Mouse (Mus musculus) limb, embryonic 15.5 days (tissue): ENCODE data around the gene Cst7. TPM values are rescaled to one million over a fixed set of nuclear protein-coding genes. Genes with fewer than 3 reads are reported as not detected.

Source experiments
- ATAC-seq: fragments of 200-750 bp; cut with Nextera tagmentation; 2 replicates; pipeline ENCODE4 v1.8.0; 2017; ENCODE audit warnings: low read depth, moderate TSS enrichment; ENCODE audit not compliant: insufficient number of reproducible peaks, low FRiP score, low TSS enrichment
- H3K27ac ChIP-seq: fragments of 300-500 bp; sonication (generic); 2 replicates; pipeline ENCODE4 v1.5.1; 2015; ENCODE audit warnings: moderate library complexity, mild to moderate bottlenecking, inconsistent platforms
- H3K27me3 ChIP-seq: fragments of 300-500 bp; sonication (generic); 2 replicates; pipeline ENCODE4 v1.6.1; 2015; ENCODE audit warnings: inconsistent platforms
- H3K36me3 ChIP-seq: fragments of 300-500 bp; sonication (generic); 2 replicates; pipeline ENCODE4 v1.6.1; 2015; ENCODE audit warnings: inconsistent platforms
- H3K4me1 ChIP-seq: fragments of 300-500 bp; sonication (generic); 2 replicates; pipeline ENCODE4 v1.6.1; 2015; ENCODE audit warnings: inconsistent platforms
- H3K4me2 ChIP-seq: fragments of 300-500 bp; sonication (generic); 2 replicates; pipeline ENCODE4 v1.6.1; 2015; ENCODE audit warnings: mild to moderate bottlenecking, inconsistent platforms
- H3K4me3 ChIP-seq: fragments of 300-500 bp; sonication (generic); 2 replicates; pipeline ENCODE4 v1.5.1; 2015; ENCODE audit warnings: mild to moderate bottlenecking, inconsistent platforms
- H3K9ac ChIP-seq: fragments of 300-500 bp; sonication (generic); 2 replicates; pipeline ENCODE4 v1.6.1; 2015; ENCODE audit warnings: inconsistent platforms
- H3K9me3 ChIP-seq: fragments of 300-500 bp; sonication (generic); 2 replicates; pipeline ENCODE4 v1.6.1; 2016; ENCODE audit warnings: inconsistent platforms
- WGBS: fragments of 180-500 bp; shearing (Covaris S2); methylation state at CpG from one replicate; pipeline ENCODE4 v1.1.7; 2015; 5-methylcytosine and 5-hydroxymethylcytosine counted together
- polyA plus RNA-seq: library from polyadenylated mRNA; unstranded; fragments of >200 nt; fragmentation: Nextera tagmentation; extraction: Ambion mirVana; gene quantifications from 2 replicates; pipeline ENCODE4 v1.2.1, GENCODE M21; 2015

The Cst7 gene
- polyA plus RNA-seq, 1 experiment from 2014 or later: 4.3 TPM

DNA sequence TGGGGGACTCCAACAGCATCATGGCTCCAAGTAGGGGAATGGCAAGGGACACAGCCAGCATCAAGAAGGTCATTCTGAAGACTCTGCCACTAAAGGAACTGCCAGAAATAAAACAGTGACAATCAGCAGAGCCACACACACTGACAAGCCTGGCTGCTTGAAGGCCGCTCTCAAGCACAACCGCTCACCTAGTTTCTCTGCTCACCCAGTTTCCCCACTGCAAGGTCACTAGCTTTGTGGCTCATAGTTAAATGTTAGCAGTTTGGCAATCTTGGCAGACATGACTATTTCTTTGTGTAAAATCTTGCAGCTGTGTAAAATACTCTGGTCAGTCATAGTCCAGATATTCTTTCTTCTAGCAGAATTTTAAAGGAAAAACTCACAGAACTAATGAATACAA lies 30.0 kb downstream of the Cst7 start:
- WGBS: 96% methylated on average over 2 of the region's 2 CpGs
- Histone ChIP-seq H3K9me3 (no peaks in the 10 kb centered on the region), H3K4me1 (no peaks in the 10 kb centered on the region), H3K27ac (no peak overlapping the region), H3K36me3 (0 out of 2 replicates have a peak, but pooled peaks cover 6% of the 10 kb centered on the region), H3K4me3 (no peak overlapping the region), H3K27me3 (no peaks in the 10 kb centered on the region), H3K9ac (no peak overlapping the region), H3K4me2 (no peak overlapping the region)
- no peak for ATAC-seq

DNA sequence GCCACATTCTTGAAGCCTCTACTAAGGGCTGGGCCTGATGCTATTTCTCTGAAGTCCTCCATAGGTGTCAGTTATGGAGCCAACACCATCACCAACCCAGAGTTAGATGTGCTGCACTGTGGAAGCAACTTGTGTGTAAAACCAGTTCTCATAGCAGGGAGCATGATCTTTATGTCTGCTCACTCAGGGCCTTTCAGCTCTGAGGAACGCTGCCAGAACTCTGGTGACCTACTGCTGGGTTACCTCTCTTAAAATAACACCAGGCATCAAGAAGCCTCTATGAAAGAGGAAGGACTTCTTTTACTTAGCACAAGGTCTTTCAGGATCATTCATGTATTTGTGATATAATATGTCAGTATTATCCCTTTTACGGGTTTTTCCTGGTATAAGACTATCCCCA lies 32.0 kb downstream of the Cst7 start:
- no peaks in the 10 kb centered on the region for H3K27me3 ChIP-seq
- ATAC-seq: no peak
- WGBS: 87% methylated on average over 2 of the region's 2 CpGs
- H3K4me2 ChIP-seq: no peak overlapping the region
- no peak overlapping the region for H3K9ac ChIP-seq
- H3K9me3 ChIP-seq: no peaks in the 10 kb centered on the region
- H3K4me1 ChIP-seq: peaks cover 2% of the 10 kb centered on the region
- H3K27ac ChIP-seq: no peak overlapping the region
- H3K36me3 ChIP-seq: no peaks in the 10 kb centered on the region
- no peak overlapping the region for H3K4me3 ChIP-seq

DNA sequence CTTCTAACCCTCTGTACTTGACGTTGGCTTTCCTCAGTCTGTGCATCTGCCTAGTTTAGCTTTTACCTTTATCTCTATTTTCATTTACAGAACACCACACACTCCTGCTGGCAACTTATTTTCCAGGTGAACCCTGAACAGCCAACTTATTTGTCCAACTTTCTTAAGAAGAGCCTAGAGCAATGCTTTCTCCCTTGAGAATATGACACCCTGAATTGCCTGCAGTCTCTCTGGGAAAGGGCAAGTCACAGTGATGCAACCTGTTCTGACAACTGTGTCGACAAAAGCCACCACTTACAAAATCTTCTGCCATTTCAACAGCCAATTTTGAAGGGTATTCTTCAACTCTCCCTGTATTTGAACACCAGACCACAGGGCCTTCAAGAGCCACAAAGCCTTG lies 34.6 kb downstream of the Cst7 start:
- 77% methylated on average over 2 of the region's 2 CpGs for WGBS
- no peak overlapping the region for H3K4me3 ChIP-seq

DNA sequence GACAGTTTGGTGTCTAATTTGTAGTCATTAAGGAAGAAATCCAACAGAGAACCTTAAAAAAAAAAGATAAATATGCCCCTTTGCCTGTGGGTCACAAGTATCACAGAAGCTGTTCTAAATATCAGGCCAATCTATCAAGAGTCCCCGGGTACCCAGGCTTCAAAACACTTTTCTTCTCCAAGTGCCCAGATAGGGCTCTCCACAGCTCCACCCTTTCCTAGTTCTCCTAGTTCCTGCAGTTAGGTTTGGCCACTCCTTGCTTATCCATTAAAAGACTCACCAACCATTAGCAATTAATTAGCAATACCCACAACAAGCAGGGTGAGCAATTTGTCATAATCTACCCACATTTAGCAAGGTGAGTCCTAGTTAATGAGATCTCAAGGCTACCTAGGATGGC lies 36.9 kb downstream of the Cst7 start:
- Histone ChIP-seq H3K36me3 (no peaks in the 10 kb centered on the region), H3K4me1 (peaks cover 13% of the 10 kb centered on the region), H3K9ac (no peak overlapping the region), H3K4me2 (peak overlapping the region; percentile 87; the same call in 1 of the 2 replicates), H3K27ac (no peak overlapping the region), H3K9me3 (no peaks in the 10 kb centered on the region), H3K27me3 (no peaks in the 10 kb centered on the region), H3K4me3 (peak overlapping the region; percentile 95)
- 74% methylated on average over 1 of the region's 1 CpGs for WGBS
- no peak for ATAC-seq

More for the DNA sequence above, 34.6 kb downstream of the Cst7 start:
- H3K9ac ChIP-seq: no peak overlapping the region
- peaks cover 13% of the 10 kb centered on the region for H3K4me1 ChIP-seq
- no peaks in the 10 kb centered on the region for H3K36me3 ChIP-seq
- no peaks in the 10 kb centered on the region for H3K27me3 ChIP-seq
- no peak overlapping the region for H3K4me2 ChIP-seq
- ATAC-seq: no peak
- no peaks in the 10 kb centered on the region for H3K9me3 ChIP-seq
- H3K27ac ChIP-seq: no peak overlapping the region

DNA sequence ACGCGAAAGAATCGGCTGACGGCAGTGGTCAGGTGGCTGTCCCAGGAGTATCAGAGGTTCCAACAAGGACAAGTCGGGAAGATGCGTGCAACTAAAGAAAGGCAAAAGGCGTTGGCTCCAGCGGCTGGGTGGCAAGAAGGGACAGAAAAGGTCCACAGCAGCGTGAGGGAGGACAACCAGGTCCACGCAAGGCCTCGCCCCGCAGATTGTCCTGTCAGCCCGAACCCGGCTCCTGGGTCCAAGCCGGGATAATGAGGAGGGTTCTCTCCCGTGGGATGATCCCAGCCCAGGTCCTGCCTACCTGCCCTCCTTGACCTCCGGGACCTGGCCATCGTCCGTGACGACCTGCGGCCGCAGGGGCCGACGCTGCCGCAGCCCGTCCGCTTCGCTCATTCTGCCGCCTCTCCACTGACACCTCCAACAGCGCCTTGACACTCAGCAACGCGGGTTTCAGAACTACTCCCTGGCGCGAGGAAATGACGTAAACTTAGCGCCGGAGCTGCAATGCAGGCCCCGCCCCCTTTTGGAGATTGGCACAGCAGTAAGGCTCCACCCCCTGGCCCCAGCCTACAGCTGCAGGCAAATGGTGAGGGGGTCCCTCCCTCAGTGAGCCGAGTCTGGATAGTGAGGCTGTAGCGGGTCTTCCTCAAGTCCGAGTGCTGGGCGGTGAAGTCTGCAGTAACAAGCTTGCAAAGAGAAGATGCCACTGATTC lies 38.0 kb downstream of the Cst7 start, which contains the start of gene Apmap:
Gene Apmap (minus strand): TSS at position 481 of the 713 bp plus-strand sequence.
- H3K27ac ChIP-seq: peak within 1 kb of the TSS; percentile 75
- H3K27me3 ChIP-seq: no peaks in the 10 kb centered on the region
- peak within 1 kb of the TSS; percentile 82 for H3K9ac ChIP-seq
- peak within 1 kb of the TSS; percentile 95 for H3K4me3 ChIP-seq
- H3K36me3 ChIP-seq: no peaks in the 10 kb centered on the region
- ATAC-seq: peak; percentile 95
- no peaks in the 10 kb centered on the region for H3K9me3 ChIP-seq
- peak within 1 kb of the TSS; percentile 87 for H3K4me2 ChIP-seq
- H3K4me1 ChIP-seq: peaks cover 13% of the 10 kb centered on the region
- WGBS: under 1% methylated on average over 42 of the region's 42 CpGs

DNA sequence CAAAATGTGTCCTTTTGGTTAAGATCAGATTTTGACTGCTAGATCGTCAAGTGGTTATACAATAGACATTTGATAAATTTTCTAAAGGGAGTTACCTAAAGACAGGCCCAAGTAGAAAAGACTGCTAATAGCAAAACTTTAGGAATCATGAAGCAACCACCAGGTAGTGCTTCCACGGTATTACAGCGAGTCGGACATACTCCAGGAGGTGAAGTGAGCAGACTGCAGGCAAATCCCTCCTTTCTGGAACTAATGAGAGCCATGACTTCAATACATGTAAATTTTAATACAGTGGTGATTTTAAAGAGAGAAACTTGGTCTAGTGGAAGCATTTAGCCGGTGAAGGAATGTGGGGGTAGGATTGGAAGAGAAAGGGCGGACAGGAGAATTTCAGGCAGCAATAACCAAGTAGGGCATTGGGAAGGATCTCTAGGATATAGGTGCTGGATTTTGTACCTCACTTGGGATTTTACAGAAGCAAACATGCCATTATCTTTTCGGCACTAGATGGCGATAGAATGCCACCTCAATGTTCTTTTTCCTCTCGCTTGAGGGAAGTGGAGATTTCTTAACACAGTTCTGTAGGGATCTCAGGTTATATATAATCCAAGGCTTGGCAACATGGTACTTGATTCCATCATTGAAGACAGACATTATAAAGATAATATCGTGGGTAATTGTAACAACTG lies 38.8 kb downstream of the Cst7 start:
- H3K4me3 ChIP-seq: peak overlapping the region; percentile 95
- peak overlapping the region; percentile 75 for H3K27ac ChIP-seq
- H3K9me3 ChIP-seq: no peaks in the 10 kb centered on the region
- 1% methylated on average over 10 of the region's 10 CpGs for WGBS
- peaks cover 13% of the 10 kb centered on the region for H3K4me1 ChIP-seq
- peak overlapping the region; percentile 87 for H3K4me2 ChIP-seq
- H3K9ac ChIP-seq: peak overlapping the region; percentile 82
- H3K27me3 ChIP-seq: no peaks in the 10 kb centered on the region
- ATAC-seq: no peak
- no peaks in the 10 kb centered on the region for H3K36me3 ChIP-seq

DNA sequence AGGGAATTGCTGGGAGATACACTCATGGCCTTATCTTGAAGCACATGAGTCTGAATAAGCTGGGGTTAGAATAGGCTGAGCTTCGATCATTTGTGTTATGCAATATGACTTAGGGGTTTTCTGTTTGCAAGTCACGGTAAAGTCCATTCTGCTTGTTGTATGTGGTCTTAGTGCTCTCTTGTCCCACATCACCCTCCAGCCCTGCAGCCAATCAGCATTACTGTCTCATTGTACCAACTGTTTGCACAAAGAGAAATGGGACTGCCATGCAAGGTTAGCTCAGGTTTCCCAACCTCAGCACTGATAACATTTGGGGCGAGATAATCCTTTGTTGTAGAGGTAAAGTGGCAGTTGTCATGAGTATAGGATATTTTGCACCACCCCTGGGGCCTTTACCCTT lies 39.9 kb downstream of the Cst7 start:
- Histone ChIP-seq H3K9ac (no peak overlapping the region), H3K27ac (no peak overlapping the region), H3K4me3 (no peak overlapping the region), H3K27me3 (no peaks in the 10 kb centered on the region), H3K4me1 (peaks cover 13% of the 10 kb centered on the region), H3K36me3 (no peaks in the 10 kb centered on the region), H3K4me2 (no peak overlapping the region), H3K9me3 (no peaks in the 10 kb centered on the region)
- 76% methylated on average over 3 of the region's 3 CpGs for WGBS
- ATAC-seq: no peak

DNA sequence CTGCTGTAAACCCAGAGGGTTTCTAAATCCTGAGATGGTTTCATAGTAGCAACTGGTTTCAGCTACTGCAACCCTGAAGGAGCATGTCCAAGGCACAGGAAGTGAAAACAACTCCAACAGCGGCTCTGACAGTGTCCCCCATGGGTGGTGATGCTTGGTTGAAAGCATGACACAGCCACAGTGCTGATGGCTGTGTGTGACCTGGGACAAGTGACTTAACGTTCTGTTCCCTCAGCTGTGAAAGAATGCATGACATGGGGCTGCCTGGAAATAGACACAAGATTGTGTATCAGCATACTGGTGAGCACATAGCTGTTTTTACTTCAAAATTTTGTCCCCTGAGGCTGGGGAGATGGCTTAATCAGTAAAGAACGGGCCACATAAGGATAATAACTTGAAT lies 51.5 kb downstream of the Cst7 start:
- Histone ChIP-seq H3K4me1 (no peaks in the 10 kb centered on the region), H3K36me3 (0 out of 2 replicates have a peak, but pooled peaks cover 4% of the 10 kb centered on the region), H3K27me3 (no peaks in the 10 kb centered on the region), H3K9ac (no peak overlapping the region), H3K4me3 (no peak overlapping the region), H3K4me2 (no peak overlapping the region), H3K27ac (no peak overlapping the region), H3K9me3 (no peaks in the 10 kb centered on the region)
- ATAC-seq: no peak
- WGBS: 64% methylated on average over 3 of the region's 3 CpGs

DNA sequence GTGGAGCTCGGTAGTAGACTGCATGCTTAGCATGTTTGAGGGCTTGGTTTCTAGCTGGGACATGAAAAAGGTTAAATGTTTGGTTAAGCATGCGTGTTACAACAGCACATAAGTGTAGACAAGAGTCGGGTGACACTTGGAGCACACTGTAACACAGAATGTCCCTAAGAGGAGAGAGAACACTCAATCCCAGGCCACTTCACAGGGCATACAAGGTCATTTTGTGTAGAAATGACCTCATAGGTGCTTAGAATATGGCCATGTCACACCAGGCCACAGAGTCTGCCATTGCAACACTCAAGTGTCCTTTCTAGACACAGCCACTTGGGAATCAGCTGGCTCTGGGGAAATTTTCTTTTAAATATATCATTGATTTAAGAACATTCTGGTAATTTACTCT lies 53.7 kb downstream of the Cst7 start:
- Histone ChIP-seq H3K9ac (no peak overlapping the region), H3K4me1 (no peaks in the 10 kb centered on the region), H3K4me3 (no peak overlapping the region), H3K9me3 (no peaks in the 10 kb centered on the region), H3K36me3 (0 out of 2 replicates have a peak, but pooled peaks cover 4% of the 10 kb centered on the region), H3K27me3 (no peaks in the 10 kb centered on the region), H3K27ac (no peak overlapping the region), H3K4me2 (no peak overlapping the region)
- no peak for ATAC-seq
- WGBS: 80% methylated on average over 3 of the region's 3 CpGs

DNA sequence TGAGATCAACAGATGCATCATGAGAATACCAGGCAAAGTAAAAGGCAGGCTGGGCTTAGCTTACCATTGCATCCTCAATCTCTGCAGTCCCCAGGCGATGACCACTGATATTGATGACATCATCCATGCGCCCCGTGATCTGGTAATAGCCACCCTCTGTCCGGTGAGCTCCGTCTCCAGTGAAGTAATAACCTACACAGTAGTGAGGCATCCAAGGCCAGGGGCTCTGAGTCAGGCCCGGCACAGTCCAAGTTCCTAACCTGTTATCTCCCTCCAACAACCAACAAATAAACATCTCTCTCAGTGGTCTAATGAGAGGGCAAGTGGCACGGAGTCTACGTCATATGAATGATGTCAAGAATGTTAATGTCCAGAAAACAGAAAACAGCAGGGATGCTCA lies 54.7 kb downstream of the Cst7 start:
- Histone ChIP-seq H3K4me2 (no peak overlapping the region), H3K4me3 (no peak overlapping the region), H3K27ac (no peak overlapping the region), H3K4me1 (no peaks in the 10 kb centered on the region), H3K36me3 (0 out of 2 replicates have a peak, but pooled peaks cover 4% of the 10 kb centered on the region), H3K27me3 (no peaks in the 10 kb centered on the region), H3K9ac (no peak overlapping the region), H3K9me3 (no peaks in the 10 kb centered on the region)
- no peak for ATAC-seq
- 86% methylated on average over 8 of the region's 8 CpGs for WGBS

DNA sequence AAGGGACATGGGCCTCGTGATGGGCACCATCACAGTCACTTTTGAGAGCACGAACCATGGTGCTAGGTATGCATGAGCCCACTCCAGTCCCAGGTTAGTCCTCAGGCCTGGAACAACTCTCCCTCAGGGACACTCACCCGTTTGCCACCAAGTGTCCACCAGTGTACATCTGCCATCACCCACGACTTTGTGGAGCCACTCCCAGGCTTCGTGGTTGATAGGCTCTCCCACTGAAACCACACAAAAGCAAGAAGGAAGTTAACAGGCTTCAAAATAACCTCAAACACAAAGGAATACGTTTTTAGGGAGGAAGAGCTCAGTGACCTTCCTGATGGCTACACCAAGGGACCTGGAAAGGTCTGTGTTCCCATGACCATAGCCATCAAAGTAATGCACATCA lies 56.9 kb downstream of the Cst7 start:
- no peak overlapping the region for H3K4me2 ChIP-seq
- no peaks in the 10 kb centered on the region for H3K9me3 ChIP-seq
- ATAC-seq: no peak
- H3K4me3 ChIP-seq: no peak overlapping the region
- 0 out of 2 replicates have a peak, but pooled peaks cover 4% of the 10 kb centered on the region for H3K36me3 ChIP-seq
- H3K4me1 ChIP-seq: no peaks in the 10 kb centered on the region
- no peak overlapping the region for H3K9ac ChIP-seq
- H3K27me3 ChIP-seq: no peaks in the 10 kb centered on the region
- H3K27ac ChIP-seq: no peak overlapping the region
- 56% methylated on average over 6 of the region's 6 CpGs for WGBS
